ENCODE assay signal across 8 mouse cellular contexts in the genomic region with DNA sequence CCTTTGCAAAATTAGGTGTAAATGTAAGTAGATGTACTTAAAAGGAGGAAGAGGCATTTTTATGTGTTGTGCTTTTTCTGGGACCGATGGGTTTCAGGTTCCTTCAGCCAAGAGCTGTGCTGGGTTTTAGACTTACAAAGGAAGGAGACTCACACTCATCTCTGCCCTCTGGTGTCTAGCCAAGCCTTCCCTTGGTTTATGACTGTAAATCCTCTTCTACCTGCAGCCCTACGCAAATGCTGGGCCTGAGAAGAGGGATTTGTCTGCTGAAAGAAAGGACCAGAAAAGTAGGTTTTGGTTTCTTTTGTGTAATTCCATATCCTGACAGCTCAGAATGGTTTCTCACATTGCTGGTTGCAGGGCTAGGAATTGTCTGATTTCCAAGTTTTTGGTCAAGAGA. TPM values are rescaled to one million over a fixed set of nuclear protein-coding genes. Genes with fewer than 3 reads are reported as not detected.
DNase-seq lines count a peak whose midpoint lies in the region; ATAC-seq and TF ChIP-seq lines count a peak whose summit lies in the region.

No protein-coding gene starts in this region.

- peak; percentile 8 for DNase-seq in kidney, adult 9 months
- DNase-seq in kidney, postnatal 10 days = no peak
- DNase-seq in G1E (ENCODE audit: low spot score) = no peak
- DNase-seq in naive thymus-derived CD4-positive, alpha-beta T cell, adult 2 months (ENCODE audit: low read depth) = peak; percentile 46
- DNase-seq in right cerebral cortex, postnatal 36 days (ENCODE audit: low spot score in 2 of 2) = no peak

- H3K9ac ChIP-seq in intestine, embryonic 15.5 days = no peak overlapping the region

- H3K4me2 ChIP-seq in intestine, embryonic 15.5 days (replicated peaks) = peak overlapping the region; percentile 98

- no peaks in the 10 kb centered on the region for H3K27me3 ChIP-seq in G1E (ENCODE audit: insufficient read depth, low read length)
- no peaks in the 10 kb centered on the region for H3K27me3 ChIP-seq in intestine, embryonic 15.5 days (replicated peaks)

- peaks cover 32% of the 10 kb centered on the region for H3K36me3 ChIP-seq in G1E (replicated peaks)
- no peaks in the 10 kb centered on the region for H3K36me3 ChIP-seq in intestine, embryonic 15.5 days

- no peaks in the 10 kb centered on the region for H3K9me3 ChIP-seq in G1E (replicated peaks)
- no peaks in the 10 kb centered on the region for H3K9me3 ChIP-seq in intestine, embryonic 15.5 days

- no peak for ATAC-seq in G1E (ENCODE audit: extremely low read depth, insufficient number of reproducible peaks, low FRiP score, poor library complexity, severe bottlenecking)
- ATAC-seq in intestine, embryonic 15.5 days = no peak
- no peak for ATAC-seq in activated CD4-positive, CD25-positive, alpha-beta regulatory T cell, adult 4 months

- TF ChIP-seq CTCF in G1E (IDR thresholded peaks at IDR 0.05; ENCODE audit: low read depth, low read length) = no peak
- peak; percentile 8; the same call in 1 of the 2 replicates for TF ChIP-seq CTCF in cortical plate, adult 2 months (IDR thresholded peaks at IDR 0.05; ENCODE audit: extremely low read depth, insufficient read depth, low read length)

- H3K4me3 ChIP-seq in G1E (ENCODE audit: low read depth, low read length) = peak overlapping the region; percentile 99
- peak overlapping the region; percentile 96 for H3K4me3 ChIP-seq in cortical plate, adult 2 months (ENCODE audit: insufficient read depth, low read length)
- no peak overlapping the region for H3K4me3 ChIP-seq in intestine, embryonic 15.5 days (replicated peaks)

- 0 out of 2 replicates have a peak overlapping the region, but pooled peaks have one; percentile 51 for H3K27ac ChIP-seq in cortical plate, adult 2 months (ENCODE audit: insufficient read depth, low read length)
- no peak overlapping the region for H3K27ac ChIP-seq in intestine, embryonic 15.5 days

- WGBS in intestine, embryonic 15.5 days = 41% methylated on average over 2 of the region's 2 CpGs

- H3K4me1 ChIP-seq in G1E (ENCODE audit: insufficient read depth, low read depth, low read length) = peaks cover 72% of the 10 kb centered on the region
- peaks cover 9% of the 10 kb centered on the region for H3K4me1 ChIP-seq in cortical plate, adult 2 months (ENCODE audit: control insufficient read depth, insufficient read depth, low read length)
- peaks cover 13% of the 10 kb centered on the region for H3K4me1 ChIP-seq in intestine, embryonic 15.5 days (replicated peaks)

- no peak for TF ChIP-seq POLR2A in cortical plate, adult 2 months (IDR thresholded peaks at IDR 0.05; ENCODE audit: extremely low read depth, insufficient read depth, low read length)

RNA-seq across cellular contexts. Expression of a gene that starts 1.3 kb away (rescaled TPM):
- 95.2 and 107 TPM in 2 replicates for total RNA-seq in G1E (2014; fragmentation: Nextera tagmentation)
- total RNA-seq in G1E (2017) = 46.8 and 51.0 TPM in 2 replicates
- 62.8 and 70.0 TPM in 2 replicates for polyA plus RNA-seq in G1E (2012)
- polyA plus RNA-seq in cortical plate, adult 2 months (2012; rRNA removed) = 126 and 133 TPM in 2 replicates
- polyA plus RNA-seq in intestine, embryonic 15.5 days (2015; fragmentation: Nextera tagmentation; extraction: Ambion mirVana) = 19.4 and 24.0 TPM in 2 replicates
- 1 to 10 TPM; 1.0 to 1.2 TPM for polyA plus RNA-seq in activated CD4-positive, CD25-positive, alpha-beta regulatory T cell, adult 4 months (2017; shearing (Covaris generic))

Comparison
In these comparisons a context has a peak if more than half of its experiments do, and no peak if none do; other contexts are left out.
1. DNase-seq: peak in kidney, adult 9 months (single experiment) and naive thymus-derived CD4-positive, alpha-beta T cell, adult 2 months (single experiment); none in kidney, postnatal 10 days (single experiment), G1E (single experiment) and right cerebral cortex, postnatal 36 days (0 of 2).